Mouse (Mus musculus): ENCODE data around the gene Six3.

The Six3 gene

DNA sequence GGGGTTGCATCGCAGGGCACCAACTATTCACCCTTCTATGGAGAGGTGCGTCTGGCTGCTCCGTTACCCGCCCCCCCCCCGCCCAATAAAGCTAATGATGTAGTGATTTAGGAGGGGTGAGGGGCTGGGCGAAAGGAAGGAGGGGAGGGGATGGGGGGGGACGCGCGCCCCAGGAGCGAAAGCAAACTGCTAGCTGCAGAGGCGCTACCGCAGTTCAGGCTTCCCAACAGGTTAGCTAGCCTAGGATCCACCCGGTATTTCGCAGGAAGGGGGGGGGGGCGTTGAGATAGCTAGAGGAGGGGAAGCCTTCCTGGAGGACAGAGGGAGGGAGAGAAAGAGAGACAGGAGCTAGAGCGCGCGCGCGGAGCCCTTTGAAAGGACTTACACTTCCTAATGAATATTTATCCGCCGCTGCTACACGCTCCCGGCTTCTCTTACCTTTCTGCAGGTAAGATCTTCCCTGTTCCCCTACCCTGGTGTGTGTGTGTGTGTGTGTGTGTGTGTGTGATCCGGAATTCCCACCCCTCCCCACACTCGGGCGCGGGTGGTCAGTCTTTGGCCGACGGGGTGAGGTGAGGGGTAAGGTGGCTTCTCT, at the start of gene Six3:
Six3 (plus strand) TSS at position 343 of the 595 bp plus-strand sequence.
- no peak for DNase-seq

DNA sequence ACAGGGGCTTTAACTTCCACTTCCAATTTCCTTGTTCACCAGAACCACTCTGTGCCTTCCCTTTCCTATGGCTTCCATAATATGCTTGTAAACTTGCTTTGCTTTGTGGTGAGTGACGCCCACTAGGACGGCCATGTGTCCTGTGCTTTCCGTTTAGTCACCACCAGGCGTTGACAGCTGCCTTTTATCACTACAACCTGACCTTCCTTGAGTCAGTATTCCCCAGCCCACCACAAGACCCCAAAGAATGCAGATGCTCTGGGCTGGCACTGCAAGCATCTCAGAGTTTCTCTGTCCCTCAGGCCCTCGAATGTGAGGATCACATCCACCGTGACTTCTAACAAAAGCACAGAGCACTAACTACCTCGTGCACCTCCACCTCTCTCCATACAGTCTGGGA, 49.3 kb upstream of the Six3 start:
- no peak for DNase-seq

DNA sequence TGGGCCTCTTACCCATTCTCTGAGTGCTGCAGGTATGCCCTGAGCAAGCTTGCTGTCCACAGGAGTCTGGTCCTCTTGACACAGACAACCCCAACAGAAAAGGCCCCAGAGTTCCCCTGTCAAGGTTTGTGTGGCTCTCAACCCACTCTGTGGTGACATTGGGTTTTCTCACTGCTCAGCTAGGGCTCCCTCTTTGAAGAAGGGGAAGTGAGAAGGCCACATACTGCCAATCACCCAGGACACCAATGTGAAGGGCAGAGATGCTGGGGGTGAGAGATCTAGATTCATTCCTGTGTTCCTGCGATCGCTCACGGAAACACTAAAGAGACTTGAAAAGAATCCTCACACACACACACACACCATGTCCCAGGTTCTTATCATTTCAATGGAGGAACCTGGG, 39.4 kb upstream of the Six3 start:
- no peak for DNase-seq

DNA sequence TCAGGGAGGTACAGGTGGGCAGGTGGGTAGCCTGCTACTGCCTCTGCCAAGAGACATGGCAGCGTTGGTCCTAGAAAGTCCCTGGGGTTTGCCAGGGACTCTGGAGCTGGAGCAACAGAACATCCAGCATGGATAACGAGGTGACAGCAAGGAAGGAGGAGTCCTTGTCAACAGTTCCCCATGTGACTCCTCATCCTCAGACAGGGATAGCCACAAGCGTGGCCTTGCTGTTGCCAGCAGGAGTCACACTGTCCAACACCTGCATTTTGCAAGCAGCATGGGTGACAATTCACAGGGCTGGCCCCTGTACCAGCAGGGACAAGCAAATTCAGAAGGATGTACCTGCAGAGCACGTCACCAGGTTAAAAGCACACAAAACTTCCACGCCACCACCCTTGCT, 35.1 kb upstream of the Six3 start:
- no peak for DNase-seq

DNA sequence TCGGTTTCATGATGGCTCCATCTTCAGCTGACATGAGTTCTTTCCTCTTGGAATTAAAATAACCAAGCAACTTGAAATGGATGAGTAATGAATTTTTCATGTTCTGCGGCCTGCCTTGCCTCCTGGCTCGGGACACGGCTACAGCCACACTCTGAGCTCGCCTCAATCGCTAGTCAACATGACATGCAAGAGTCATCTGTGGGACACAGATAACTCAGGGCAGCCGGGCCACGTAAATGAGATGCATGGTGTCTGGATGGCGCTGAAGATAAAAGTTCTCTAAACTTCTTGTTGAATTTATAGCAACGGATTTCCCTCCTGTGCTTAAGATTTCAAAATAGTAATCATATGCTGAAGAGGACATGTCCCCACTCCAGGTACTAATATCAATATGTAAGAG, 34.1 kb upstream of the Six3 start:
- DNase-seq, result no peak

DNA sequence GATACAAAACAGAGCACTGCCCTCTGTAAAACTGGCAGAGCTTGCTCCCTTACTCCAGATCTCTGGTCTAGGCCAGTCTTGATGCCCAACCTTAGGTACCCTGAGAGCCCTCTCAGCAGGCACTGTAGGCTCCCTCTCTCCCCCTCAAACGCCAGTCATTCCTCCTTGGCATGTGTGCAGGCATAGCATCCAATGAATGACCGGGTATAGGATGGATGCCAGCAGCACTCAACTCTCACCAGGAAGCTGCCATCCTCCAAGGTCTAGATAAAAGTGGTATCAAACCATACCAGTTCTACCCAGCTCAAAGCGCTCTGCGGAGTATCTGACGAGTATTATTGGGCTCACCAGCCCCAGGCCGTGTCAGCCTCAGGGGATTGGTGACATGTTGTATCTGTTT, 33.2 kb upstream of the Six3 start:
- DNase-seq, result no peak

DNA sequence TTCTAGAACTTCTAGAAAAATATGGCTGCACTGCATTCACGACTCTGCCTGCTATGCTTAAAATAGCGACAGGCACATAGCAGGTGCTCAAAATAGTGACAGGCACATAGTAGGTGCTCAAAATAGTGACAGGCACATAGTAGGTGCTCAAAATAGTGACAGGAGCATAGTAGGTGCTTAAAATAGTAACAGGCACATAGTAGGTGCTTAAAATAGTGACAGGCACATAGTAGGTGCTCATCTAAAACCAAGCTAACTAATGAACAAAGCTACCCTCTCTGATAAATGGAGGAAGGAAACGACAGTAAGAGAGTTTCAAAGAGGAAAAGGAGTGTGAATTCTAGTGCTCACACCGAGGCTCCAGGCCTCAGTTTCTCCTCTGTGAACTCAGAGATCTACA, 29.2 kb upstream of the Six3 start:
- DNase-seq, result no peak

DNA sequence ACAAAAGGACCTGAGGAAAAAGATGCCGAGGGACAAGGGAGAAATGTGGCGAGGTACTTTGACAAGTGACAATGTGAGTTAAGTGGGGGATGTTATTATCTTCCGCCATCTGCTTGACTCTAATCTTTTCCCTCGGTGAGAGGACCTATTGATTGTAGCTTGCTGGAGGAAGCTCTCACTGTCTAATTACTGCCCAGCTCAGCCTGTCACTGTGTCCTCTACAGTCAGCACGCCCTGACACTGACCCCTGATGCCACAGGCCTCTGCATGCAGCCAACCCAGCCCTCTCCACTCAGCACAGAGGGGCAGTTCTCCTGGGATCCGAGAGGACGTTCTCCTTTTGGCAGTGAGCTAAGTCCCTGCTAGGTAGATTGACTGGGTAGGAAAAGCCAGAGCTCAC, 28.8 kb upstream of the Six3 start:
- no peak for DNase-seq

DNA sequence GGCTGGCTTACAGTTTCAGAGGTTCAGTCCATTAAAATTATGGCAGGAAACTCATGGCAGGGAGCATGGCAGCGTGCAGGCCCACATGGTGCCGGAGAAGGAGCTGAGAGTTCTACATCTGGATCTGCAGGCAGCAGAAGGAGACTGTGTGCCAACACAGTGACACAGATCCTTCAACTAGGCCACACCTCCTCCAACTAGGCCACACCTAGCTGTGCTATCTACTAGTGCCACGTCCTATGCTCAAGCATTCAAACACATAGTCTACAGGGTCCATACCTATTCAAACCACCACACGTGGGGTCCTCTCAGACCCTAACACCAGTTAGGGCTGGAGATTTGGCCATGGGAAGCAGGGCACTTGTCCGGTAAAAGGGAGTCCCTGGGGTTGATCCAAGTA, 27.6 kb upstream of the Six3 start:
- no peak for DNase-seq

DNA sequence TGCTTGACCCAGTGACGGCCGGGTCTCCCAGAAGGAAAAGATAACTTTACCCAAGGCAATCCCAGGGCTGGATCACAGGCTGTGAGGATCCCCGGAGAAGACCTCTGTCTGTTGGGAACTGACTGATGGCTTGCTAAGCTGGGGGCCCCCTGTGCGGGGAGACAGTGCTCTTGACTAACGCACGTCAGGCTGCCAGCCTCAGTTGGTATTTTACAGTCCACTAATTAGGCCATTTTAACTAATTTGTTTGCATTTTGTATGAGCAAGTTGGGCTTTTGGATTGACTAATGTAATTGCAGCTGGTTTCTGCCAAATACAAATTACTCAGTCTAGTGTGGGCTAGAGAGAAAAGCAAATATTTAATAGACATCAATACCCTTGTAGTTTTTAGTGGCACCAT, 21.4 kb upstream of the Six3 start:
- no peak for DNase-seq

DNA sequence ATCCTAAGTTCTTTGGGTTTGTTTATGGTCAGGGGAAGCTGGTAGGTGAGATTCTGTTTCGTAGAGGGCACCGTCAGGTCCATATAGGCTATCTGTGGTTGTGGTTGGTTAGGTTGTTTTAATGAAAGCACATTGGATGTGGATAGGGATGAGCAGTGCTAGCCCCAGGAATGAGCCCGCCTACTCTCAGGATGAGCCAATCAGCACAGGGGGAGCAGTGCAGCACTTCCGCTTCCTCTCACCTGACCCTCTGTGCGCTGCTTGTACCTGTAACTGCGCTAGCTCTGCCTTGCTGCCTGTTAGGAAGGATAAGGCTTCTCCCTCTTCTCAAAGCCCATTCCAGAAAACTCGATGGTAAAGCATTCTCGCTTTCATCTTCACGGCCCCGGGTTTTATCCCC, 17.6 kb upstream of the Six3 start:
- DNase-seq, result no peak

DNA sequence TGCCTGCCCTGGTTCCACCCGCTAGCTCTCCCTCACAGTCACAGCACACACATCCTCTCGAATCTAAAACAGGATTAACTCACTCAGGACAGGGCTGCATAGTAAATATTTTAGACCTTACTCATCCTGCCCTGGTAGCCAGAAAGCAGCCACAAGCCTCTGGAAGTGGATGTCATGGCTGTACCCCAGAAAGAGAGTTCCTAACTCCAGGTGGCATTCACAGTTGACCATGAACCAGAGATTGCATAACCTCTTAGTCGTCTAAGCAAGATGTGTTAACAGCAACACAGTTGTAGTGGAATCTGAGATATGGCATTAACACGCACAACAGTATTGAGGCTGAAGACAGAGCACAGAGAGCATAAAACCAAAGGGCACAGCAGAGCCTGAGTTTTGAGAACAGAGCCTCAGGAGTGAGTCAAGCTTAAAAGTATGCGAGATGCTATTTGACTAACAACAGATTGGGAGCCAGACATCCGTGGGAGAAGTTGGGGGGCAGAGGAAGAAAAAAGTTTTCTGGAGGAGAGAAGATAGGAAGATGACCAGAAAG, 17.0 kb upstream of the Six3 start:
- DNase-seq, result no peak

DNA sequence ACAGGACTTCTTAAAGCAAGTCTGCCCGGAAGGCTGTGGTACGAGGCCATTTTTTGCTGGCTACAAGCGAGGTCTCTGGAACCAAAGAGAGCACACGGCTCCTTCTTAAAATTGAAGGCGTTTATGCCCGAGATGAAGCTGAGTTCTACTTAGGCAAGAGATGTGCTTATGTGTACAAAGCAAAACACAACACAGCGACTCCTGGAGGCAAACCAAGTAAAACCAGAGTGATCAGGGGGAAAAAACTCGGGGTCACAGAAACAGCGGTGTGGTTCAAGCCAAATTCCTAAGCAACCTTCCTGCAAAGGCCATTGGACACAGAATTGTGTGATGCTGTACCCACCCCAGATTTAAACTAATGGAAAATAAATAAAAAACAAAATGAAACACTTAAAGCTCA, 13.9 kb upstream of the Six3 start:
- DNase-seq, result no peak

DNA sequence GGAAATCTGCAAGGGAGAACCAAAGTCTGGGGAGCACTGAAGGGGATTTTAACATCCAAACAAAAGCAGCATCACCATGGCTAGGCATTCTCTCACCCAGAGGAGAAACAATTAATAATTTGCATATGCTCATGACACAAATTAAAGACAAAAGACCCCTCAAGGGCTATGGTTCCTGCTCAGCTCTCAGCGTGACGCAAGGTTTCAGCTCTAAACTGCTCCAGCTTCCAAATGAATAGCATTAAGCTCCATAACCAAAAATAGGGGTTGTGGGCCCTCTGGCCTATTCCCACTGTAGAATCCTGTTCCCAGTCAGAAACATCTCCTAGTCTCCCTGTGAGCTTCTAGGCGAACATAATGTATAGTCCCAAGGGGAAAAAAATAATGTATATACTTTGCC, 6.9 kb upstream of the Six3 start:
- no peak for DNase-seq

DNA sequence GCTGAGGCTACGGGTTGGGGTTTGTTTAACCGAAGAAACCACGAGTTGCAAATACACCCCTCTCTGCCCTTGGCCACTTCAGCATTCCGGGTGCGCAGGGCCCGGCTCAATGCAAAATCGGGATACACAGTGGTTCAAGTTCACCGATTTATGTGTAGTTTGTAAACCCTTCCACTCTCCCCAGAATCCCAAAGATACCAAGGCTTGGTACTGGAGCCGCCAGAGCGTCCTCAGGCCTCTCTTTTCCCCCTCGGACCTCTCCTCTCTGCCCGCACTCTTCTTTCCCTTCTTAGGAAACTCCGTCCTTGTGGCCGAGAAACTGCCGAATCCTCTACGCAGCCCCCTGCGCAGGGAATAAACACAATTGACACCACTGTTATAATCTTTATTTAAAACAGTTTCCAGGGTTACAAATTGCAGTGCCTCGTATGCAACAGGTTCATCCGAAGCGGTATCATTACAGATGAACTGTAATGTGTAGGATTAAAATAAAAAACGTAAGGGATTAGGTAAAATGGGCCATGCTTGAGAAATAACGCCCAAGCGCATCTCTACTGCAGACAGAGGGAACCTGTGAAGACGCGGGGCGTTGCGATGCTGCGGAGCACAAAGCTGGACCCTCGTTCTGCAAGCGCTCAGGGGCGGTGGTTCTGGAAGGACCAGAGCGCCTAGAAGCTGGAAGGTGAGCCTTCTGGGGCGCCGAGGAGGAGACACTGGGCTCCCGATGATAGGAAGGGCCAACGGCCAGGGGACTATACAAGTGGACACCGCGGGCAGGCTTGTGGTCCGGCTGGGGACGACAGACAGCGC, 5.6 kb upstream of the Six3 start:
- DNase-seq, result no peak

DNA sequence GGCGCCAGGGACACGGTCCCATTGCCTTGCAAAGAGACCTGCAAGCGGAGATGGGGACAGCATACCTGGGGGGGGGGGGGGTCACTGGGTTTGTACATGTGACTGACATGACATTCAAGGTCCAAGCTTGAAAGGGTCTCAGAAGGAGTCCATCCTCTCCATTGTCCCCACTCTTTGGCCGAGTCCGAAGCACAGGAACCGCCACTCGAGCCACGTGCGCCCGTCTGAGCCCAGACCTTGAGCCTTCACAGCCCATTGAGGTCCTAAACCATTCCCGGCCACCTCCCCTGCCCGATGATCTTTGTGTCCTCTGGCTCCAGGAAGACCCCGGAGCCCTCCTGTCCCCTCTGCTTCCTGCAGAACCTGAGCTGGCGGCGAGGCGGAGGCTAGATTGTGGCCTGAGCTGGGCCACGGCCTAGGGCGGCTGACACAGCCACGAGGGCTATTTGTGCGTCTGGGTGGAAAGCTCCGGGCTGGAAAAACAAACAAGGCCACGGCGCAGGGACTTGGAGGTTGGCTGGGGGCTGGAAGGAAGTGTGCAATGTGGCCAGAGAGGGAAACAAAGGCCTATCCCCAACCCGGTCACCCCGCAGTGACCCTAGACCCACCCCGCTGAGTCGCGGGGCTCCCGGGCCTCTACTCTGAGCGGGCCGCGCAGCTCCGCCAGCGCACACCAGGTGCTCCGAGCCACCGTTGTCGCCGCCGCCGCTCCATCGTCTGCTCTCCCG, 4.9 kb upstream of the Six3 start:
- DNase-seq, result peak in 1 of 2 experiments; percentile 26

DNA sequence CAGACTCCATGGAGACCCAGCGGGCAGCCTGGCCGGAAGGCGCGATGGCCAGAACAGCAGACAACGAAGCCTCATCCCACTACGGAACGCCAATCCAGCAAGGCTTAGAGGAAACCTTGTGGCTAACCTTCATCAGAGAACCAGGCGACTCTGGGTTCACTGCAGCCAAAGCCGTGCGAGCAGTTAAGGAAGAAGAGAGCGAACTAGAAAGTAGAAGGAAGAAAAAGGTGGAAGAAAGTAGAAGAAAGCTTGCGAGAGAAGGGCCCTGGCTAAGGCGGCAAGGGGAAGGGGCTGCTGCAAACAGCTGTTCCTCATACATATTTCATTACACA, 4.3 kb upstream of the Six3 start:
- DNase-seq, result peak in 1 of 2 experiments; percentile 35

DNA sequence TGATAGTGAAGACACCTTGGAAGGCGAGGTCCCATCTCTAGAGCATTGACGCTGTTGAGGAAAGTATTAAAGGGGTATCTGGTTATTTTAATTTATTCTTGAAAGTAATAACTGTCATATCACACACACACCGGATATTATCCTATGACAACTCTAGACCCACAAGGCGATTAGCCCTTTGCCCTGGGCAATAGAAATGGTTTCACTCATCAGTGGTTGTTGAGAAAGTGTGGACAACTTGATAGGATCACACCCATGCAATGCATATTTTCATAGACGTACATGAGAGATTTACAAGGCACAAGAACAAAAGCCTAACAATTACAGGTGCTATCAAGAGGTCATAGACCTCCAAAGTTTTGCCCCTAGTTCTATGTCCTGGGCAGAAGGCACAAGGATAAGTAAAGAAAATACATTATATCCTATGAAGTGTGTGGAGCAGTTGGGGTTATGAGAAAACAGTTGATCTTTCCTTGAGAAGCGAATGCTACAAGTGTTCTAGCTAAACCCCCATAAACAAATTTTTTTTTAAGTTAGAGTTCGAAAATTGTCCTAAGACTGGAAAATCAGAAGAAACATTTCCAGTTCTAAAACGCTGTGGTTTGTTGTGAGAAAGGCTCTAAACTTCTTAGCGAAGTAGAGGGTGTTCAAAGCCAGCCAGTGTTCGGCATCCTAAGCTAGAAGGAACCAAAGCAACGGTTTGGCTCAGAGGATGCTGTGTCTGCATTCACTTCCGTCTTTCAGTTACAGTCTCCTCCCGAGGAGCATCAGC, 3.6 kb upstream of the Six3 start:
- no peak for DNase-seq

DNA sequence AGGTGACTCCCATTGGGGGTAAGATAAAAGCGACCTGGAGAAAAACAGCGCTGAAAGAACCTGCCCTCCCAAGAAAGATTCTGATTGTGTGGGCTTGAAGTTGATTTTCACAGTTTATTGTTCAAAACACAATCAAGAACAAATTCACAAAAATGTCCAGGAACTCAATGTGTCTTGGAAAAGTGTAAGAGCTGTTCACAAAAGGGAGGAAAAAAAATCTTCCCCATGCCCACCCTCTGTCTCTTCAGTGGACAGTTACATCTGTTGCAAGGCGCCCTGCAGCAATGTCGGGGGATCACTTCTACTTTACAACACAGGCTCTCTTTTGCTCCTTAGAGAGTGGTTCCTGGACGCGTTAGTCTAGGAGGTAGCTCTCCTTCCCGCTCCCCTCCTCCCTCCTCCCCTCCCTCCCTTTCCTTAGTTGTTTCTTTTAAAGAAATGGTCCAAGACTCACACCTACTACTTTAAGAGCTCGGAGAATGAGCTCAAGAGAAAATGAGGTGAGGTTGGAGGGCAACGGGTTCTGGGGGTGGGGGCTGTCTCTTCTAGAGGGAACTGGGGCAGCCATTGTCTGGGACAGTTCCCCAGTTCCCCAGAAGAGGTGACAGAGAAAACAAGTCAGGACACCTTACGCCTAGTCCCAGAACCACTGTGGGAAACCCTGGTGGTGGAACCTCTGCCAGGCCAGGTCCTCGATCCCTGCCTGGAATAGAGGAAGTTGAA, 2.9 kb upstream of the Six3 start:
- no peak for DNase-seq

DNA sequence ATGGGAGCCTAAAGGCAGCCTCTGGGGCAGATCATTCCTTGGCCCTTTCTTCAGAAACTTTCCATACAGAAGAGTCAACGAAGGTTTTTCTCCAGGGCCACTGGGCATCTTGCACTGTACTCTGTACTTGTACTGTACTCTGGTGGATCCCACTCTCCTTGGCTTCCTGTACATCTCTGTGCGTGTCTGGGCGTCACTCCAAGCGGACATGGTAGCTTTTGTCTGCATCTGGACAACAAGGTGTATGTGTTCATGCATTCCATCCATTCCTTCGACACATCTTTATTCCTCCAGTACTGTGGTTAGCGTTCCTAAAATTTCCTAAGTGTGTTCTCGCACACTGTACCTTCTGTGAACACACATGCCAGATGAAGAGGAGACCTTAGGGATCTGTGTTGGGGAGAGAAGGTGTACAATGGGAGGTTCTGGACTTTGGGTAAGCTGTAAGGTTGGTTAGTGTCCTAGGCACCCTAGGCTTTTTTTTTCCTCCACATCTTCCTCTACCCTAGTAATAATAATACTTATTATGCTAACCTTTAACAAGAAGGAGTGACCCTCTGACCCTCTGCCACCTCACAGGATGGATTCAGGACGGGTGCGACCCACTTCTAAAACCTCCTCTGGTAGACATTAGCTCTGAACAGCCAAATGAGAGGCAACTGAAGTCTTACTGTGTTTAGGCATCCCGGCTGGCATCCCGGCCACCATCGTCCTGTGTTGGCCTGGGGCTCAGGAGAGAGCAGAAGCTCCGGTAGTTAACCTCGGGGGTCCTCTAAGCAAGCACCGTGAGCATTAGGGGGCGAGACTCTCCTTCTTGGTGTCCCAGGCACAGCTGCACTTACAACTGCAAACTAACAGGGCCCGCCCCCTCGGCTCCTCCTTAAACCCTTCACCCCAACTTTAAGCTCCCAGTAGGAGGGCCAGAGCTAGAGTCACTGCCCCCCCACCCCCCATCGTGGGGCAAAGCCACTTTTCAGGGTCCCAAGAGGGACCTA, 1.6 kb upstream of the Six3 start:
- DNase-seq, result no peak
